Mouse (Mus musculus): ENCODE measurements around the gene Slc47a1. TPM values are rescaled to one million over a fixed set of nuclear protein-coding genes. Genes with fewer than 3 reads are reported as not detected.
A peak's percentile ranks its signal among the peaks of the same experiment; 100 is the strongest.

The Slc47a1 gene
- polyA plus RNA-seq, 1 experiment from 2014 or later, result 2.9 TPM

GRCm38 (mm10) chr11:61387233-61387632, 9.1 kb upstream of the Slc47a1 start:
- no peaks in the 10 kb centered on the region for H3K36me3 ChIP-seq (ENCODE audit: insufficient read depth, low read length)
- 56% methylated on average over 6 of the region's 6 CpGs for WGBS
- H3K4me2 ChIP-seq (replicated peaks; ENCODE audit: low read depth, low read length), result no peak overlapping the region
- H3K4me3 ChIP-seq (ENCODE audit: low read depth, low read length), result no peak overlapping the region
- H3K9ac ChIP-seq (replicated peaks; ENCODE audit: low read depth), result no peak overlapping the region
- H3K9me3 ChIP-seq (ENCODE audit: low read length), result no peaks in the 10 kb centered on the region
- no peak for DNase-seq (ENCODE audit: low spot score)
- no peaks in the 10 kb centered on the region for H3K4me1 ChIP-seq (ENCODE audit: insufficient read depth, low read depth, low read length)
- TF ChIP-seq CTCF (IDR thresholded peaks at IDR 0.05) (no peak), EP300 (IDR thresholded peaks at IDR 0.05) (no peak)
- no peaks in the 10 kb centered on the region for H3K27me3 ChIP-seq (replicated peaks; ENCODE audit: insufficient read depth, low read length)
- H3K27ac ChIP-seq (ENCODE audit: low read length), result no peak overlapping the region
- ATAC-seq, result no peak

- H3K27ac ChIP-seq (ENCODE audit: low read length), result no peak overlapping the region
- no peak for ATAC-seq
- H3K36me3 ChIP-seq (ENCODE audit: insufficient read depth, low read length), result no peaks in the 10 kb centered on the region
- DNase-seq (ENCODE audit: low spot score), result no peak
- H3K4me3 ChIP-seq (ENCODE audit: low read depth, low read length), result no peak overlapping the region
- TF ChIP-seq EP300 (IDR thresholded peaks at IDR 0.05), result no peak
- H3K27me3 ChIP-seq (replicated peaks; ENCODE audit: insufficient read depth, low read length), result no peaks in the 10 kb centered on the region
- H3K4me1 ChIP-seq (ENCODE audit: insufficient read depth, low read depth, low read length), result no peaks in the 10 kb centered on the region
- H3K9me3 ChIP-seq (ENCODE audit: low read length), result no peaks in the 10 kb centered on the region
- no peak overlapping the region for H3K9ac ChIP-seq (replicated peaks; ENCODE audit: low read depth)
- 55% methylated on average over 4 of the region's 4 CpGs for WGBS
- H3K4me2 ChIP-seq (replicated peaks; ENCODE audit: low read depth, low read length), result no peak overlapping the region
These were observed 7.6 kb upstream of the Slc47a1 start for GRCm38 (mm10) chr11:61385725-61386124.

- Histone ChIP-seq H3K9me3 (ENCODE audit: low read length) (no peaks in the 10 kb centered on the region), H3K27me3 (replicated peaks; ENCODE audit: insufficient read depth, low read length) (0 out of 2 replicates have a peak, but pooled peaks cover 13% of the 10 kb centered on the region), H3K4me3 (ENCODE audit: low read depth, low read length) (no peak overlapping the region), H3K4me2 (replicated peaks; ENCODE audit: low read depth, low read length) (no peak overlapping the region), H3K9ac (replicated peaks; ENCODE audit: low read depth) (no peak overlapping the region), H3K27ac (ENCODE audit: low read length) (no peak overlapping the region), H3K4me1 (ENCODE audit: insufficient read depth, low read depth, low read length) (no peaks in the 10 kb centered on the region), H3K36me3 (ENCODE audit: insufficient read depth, low read length) (no peaks in the 10 kb centered on the region)
- no peak for ATAC-seq
- 68% methylated on average over 1 of the region's 1 CpGs for WGBS
- no peak for DNase-seq (ENCODE audit: low spot score)
- TF ChIP-seq EP300 (IDR thresholded peaks at IDR 0.05) (no peak), CTCF (IDR thresholded peaks at IDR 0.05) (no peak)
These were observed 3.1 kb upstream of the Slc47a1 start for GRCm38 (mm10) chr11:61381272-61381671.

- Histone ChIP-seq H3K27me3 (replicated peaks; ENCODE audit: insufficient read depth, low read length) (0 out of 2 replicates have a peak, but pooled peaks cover 14% of the 10 kb centered on the region), H3K4me3 (ENCODE audit: low read depth, low read length) (no peak overlapping the region), H3K9me3 (ENCODE audit: low read length) (no peaks in the 10 kb centered on the region), H3K36me3 (ENCODE audit: insufficient read depth, low read length) (no peaks in the 10 kb centered on the region), H3K4me2 (replicated peaks; ENCODE audit: low read depth, low read length) (no peak overlapping the region), H3K27ac (ENCODE audit: low read length) (no peak overlapping the region), H3K4me1 (ENCODE audit: insufficient read depth, low read depth, low read length) (no peaks in the 10 kb centered on the region), H3K9ac (replicated peaks; ENCODE audit: low read depth) (no peak overlapping the region)
- ATAC-seq, result no peak
- TF ChIP-seq CTCF (IDR thresholded peaks at IDR 0.05) (no peak), EP300 (IDR thresholded peaks at IDR 0.05) (no peak)
- 68% methylated on average over 4 of the region's 4 CpGs for WGBS
- DNase-seq (ENCODE audit: low spot score), result no peak
These were observed 506 bp upstream of the Slc47a1 start for GRCm38 (mm10) chr11:61378651-61379050.

- H3K4me3 ChIP-seq (ENCODE audit: low read depth, low read length), result no peak overlapping the region
- no peaks in the 10 kb centered on the region for H3K36me3 ChIP-seq (ENCODE audit: insufficient read depth, low read length)
- H3K27ac ChIP-seq (ENCODE audit: low read length), result no peak overlapping the region
- no peak overlapping the region for H3K9ac ChIP-seq (replicated peaks; ENCODE audit: low read depth)
- no peaks in the 10 kb centered on the region for H3K9me3 ChIP-seq (ENCODE audit: low read length)
- no peaks in the 10 kb centered on the region for H3K27me3 ChIP-seq (replicated peaks; ENCODE audit: insufficient read depth, low read length)
- no peaks in the 10 kb centered on the region for H3K4me1 ChIP-seq (ENCODE audit: insufficient read depth, low read depth, low read length)
- H3K4me2 ChIP-seq (replicated peaks; ENCODE audit: low read depth, low read length), result no peak overlapping the region
- TF ChIP-seq EP300 (IDR thresholded peaks at IDR 0.05) (no peak), CTCF (IDR thresholded peaks at IDR 0.05) (no peak)
- WGBS, result 100% methylated on average over 2 of the region's 2 CpGs
- ATAC-seq (no peak), DNase-seq (ENCODE audit: low spot score) (no peak)
These were observed 9.5 kb downstream of the Slc47a1 start for GRCm38 (mm10) chr11:61368668-61369067.

GRCm38 (mm10) chr11:61366517-61367273, 11.4 kb downstream of the Slc47a1 start:
- peak; percentile 86 for DNase-seq (ENCODE audit: low spot score)
- ATAC-seq, result peak; percentile 93
- 45% methylated on average over 9 of the region's 9 CpGs for WGBS
- H3K4me3 ChIP-seq (ENCODE audit: low read depth, low read length), result no peak overlapping the region
- peak overlapping the region; percentile 79 for H3K27ac ChIP-seq (ENCODE audit: low read length)
- TF ChIP-seq CTCF (IDR thresholded peaks at IDR 0.05) (no peak), EP300 (IDR thresholded peaks at IDR 0.05) (peak; percentile 22; the same call in 1 of the 2 replicates)
- no peaks in the 10 kb centered on the region for H3K9me3 ChIP-seq (ENCODE audit: low read length)
- H3K9ac ChIP-seq (replicated peaks; ENCODE audit: low read depth), result no peak overlapping the region
- H3K36me3 ChIP-seq (ENCODE audit: insufficient read depth, low read length), result no peaks in the 10 kb centered on the region
- H3K27me3 ChIP-seq (replicated peaks; ENCODE audit: insufficient read depth, low read length), result no peaks in the 10 kb centered on the region
- H3K4me1 ChIP-seq (ENCODE audit: insufficient read depth, low read depth, low read length), result no peaks in the 10 kb centered on the region
- H3K4me2 ChIP-seq (replicated peaks; ENCODE audit: low read depth, low read length), result no peak overlapping the region
